Mouse (Mus musculus) kidney, adult 2 months (tissue): Measurements from ENCODE around the gene Nhsl1.

Source experiments
- CTCF ChIP-seq: fragments of 200-500 bp; conservative IDR thresholded peaks from 2 replicates; pipeline ENCODE4 v1.5.1; 2011; ENCODE audit warnings: low read depth, mild to moderate bottlenecking, control low read depth, low read length, moderate library complexity, mixed read lengths; ENCODE audit not compliant: insufficient read depth, insufficient read length
- POLR2A ChIP-seq: fragments of 200-500 bp; IDR thresholded peaks from one replicate; pipeline ENCODE4 v1.6.1; 2011; ENCODE audit warnings: low read depth, low read length, control low read depth

- TF ChIP-seq POLR2A (no peak), CTCF (no peak)
Observed at GRCm38 (mm10) chr10:18400998-18401397, 82.2 kb downstream of the Nhsl1 start.
